Mouse (Mus musculus): ENCODE data around the gene Olfr1511.
"Not testable (repeated sequence)": the region's sequence is repeated elsewhere in the genome, so short reads cannot be mapped to it uniquely, and the experiment has no call there.

The Olfr1511 gene

GRCm38 (mm10) chr14:52397279-52397678 is at the start of gene Olfr1511:
Gene Olfr1511, minus strand, starts transcription at chr14:52397379.
- DNase-seq (ENCODE audit: low spot score) = no peak

GRCm38 (mm10) chr14:52442690-52443089 is 45.5 kb upstream of the Olfr1511 start, which contains the start of gene Olfr1509:
Gene Olfr1509, plus strand, starts transcription at chr14:52442990.
- DNase-seq (ENCODE audit: low spot score) = no peak

- no peak for DNase-seq (ENCODE audit: low spot score)
Measured at GRCm38 (mm10) chr14:52427686-52428085, 30.5 kb upstream of the Olfr1511 start.

GRCm38 (mm10) chr14:52414273-52414672 is 17.1 kb upstream of the Olfr1511 start, which contains the start of gene Olfr1510:
Gene Olfr1510, minus strand, starts transcription at chr14:52414373.
- no peak for DNase-seq (ENCODE audit: low spot score)

GRCm38 (mm10) chr14:52410142-52410919 is 13.2 kb upstream of the Olfr1511 start:
- DNase-seq (ENCODE audit: low spot score) = not testable (repeated sequence)

- not testable (repeated sequence) for DNase-seq (ENCODE audit: low spot score)
Measured at GRCm38 (mm10) chr14:52390084-52390848, 6.9 kb downstream of the Olfr1511 start.

- no peak for DNase-seq (ENCODE audit: low spot score)
Measured at GRCm38 (mm10) chr14:52379068-52379467, 18.1 kb downstream of the Olfr1511 start, which contains the start of gene Olfr1512. Gene Olfr1512, minus strand, starts transcription at chr14:52379168.

GRCm38 (mm10) chr14:52368741-52369140 is 28.4 kb downstream of the Olfr1511 start:
- no peak for DNase-seq (ENCODE audit: low spot score)

GRCm38 (mm10) chr14:52356308-52356707 is 40.9 kb downstream of the Olfr1511 start, which contains the start of gene Olfr1513:
Gene Olfr1513, minus strand, starts transcription at chr14:52356408.
- no peak for DNase-seq (ENCODE audit: low spot score)

All from retina, embryonic 14.5 days (tissue).